Mouse (Mus musculus) frontal cortex, postnatal 14 days (tissue): ENCODE data around the gene Mxd4.

Experiments used
- DNase-seq, 2 experiments: peaks; one replicate each; pipeline ENCODE4 v3.0.0; 2022; ENCODE audit warnings: low spot score in 2 of 2

Gene Mxd4

DNA sequence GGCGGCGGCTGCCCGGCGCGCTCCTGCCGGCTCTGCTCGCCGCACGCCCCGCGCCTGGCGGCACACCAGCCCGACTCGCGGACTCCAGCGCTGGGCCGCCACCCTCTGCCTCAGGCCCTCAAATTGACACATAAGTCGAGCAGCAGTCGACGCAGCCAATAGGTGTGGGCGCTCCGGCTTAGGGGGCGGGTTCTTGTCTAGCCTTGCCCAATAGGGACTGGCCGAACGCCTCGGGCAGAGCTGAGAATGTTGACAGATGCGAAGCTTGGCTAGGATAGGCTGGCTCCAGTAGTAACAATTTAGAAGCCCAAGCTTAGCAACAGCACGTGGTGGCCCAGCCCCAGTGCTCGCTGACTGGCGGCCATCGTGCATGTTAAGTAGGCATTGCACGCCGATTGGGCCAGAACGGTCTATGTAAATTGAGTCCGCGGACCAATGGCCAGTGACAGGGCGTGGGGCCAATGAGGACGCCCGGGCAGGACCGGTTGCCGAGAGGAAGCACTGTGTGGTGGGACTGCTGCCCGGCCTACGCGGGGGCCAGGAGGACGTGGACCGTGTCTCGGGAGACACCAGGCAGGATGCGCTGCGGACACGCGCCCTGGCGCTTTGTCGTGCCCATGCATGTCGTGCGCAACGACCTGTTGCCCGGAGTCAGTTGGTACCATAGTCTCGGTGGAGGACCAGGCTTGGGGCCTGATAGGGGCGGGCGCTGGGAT is at the start of gene Mxd4:
TSS of gene Mxd4 (minus strand) at position 120 of the 716 bp plus-strand sequence.
- DNase-seq, result peak; percentile 99 to 100

DNA sequence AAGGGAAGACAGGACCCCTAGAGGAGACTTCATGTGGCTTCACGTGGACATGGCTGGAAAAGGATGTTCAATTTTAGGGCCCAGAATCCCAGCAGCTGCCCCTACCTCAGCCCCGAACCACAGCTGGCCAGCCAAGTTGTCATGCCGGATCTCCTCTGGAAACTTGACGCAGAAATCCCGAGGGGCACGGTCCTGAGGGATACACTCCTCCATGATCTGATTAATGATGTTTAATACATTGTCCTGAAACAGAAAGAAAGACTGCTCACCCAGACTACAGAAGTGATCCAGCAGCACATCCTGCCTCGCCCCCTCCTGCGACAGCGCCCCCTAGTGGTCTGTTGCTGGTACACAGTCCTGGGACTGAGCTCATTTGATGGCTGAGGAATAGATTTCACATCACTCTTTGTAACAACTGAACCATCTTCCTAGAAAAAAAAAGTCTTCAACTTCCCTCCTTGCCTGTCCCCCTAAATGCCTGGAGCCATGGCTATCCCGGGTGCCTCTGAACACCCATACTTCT is 48.4 kb upstream of the Mxd4 start:
- DNase-seq, result no peak

DNA sequence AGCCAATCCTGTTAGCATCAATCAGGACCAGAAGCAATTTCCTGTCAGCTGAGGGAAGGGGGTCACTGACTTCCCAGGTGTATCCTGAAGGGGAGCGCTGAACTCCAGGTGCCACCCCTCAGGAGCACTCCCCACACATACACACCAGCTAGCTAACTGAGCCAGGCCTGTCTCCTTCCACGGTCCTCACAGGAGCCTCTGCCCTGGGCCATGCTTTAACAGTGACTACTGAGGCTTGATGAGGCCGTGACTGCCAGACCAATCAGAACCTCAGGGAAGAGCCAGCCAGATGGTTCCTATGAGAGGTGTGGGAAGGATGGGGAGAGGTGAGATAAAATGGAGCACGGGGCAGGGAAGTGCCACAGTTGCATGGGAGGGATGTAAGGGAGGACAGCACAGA is 47.5 kb upstream of the Mxd4 start:
- no peak for DNase-seq

DNA sequence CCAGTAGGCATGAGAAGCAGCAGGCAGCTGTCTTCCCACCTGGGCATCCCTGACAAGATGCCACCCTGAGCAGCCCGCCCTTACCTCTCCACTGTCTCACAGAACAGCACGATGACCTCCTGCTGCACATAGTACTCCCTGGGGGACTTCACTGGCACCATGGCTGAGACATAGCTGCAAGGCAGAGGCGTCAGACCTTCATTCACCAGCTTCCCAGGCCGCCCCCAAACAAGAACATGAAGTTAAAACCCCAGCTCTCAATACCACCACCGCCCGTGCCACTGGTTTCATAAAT is 45.6 kb upstream of the Mxd4 start:
- DNase-seq, result no peak

DNA sequence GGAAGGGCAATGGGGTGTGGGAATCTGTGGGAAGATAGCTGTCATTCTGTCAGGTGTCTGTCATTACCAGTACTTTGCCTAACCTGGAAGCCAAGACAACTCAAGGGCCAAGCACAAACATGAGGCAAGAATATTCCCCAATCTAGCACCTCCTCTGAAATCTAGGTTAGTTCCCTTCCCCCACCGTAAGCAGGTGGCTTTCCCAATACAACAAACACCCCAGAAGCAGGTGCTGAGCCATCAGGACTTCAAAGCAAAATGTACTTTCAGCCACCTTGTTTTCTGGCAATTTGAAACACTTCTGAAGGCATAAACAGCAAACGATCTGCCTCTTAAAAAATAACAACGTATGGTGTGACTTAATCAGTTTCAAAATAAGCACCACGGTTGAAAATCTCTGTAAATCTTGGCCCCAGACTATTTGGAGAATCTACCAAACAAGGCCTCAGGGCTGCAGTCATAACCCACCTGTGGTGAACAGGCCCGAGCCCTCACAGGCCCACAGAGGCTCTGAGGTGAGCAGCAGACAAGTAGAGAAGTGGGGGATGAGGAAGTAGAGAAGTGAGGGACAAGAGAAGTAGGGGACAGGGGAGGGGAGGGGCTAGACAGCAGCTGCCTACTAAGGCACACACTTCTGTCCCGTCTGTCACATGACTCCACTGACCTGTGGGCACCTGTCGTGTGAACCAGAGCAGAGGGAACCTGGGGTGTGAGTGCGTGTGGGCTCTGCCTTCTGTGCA is 45.1 kb upstream of the Mxd4 start:
- no peak for DNase-seq

DNA sequence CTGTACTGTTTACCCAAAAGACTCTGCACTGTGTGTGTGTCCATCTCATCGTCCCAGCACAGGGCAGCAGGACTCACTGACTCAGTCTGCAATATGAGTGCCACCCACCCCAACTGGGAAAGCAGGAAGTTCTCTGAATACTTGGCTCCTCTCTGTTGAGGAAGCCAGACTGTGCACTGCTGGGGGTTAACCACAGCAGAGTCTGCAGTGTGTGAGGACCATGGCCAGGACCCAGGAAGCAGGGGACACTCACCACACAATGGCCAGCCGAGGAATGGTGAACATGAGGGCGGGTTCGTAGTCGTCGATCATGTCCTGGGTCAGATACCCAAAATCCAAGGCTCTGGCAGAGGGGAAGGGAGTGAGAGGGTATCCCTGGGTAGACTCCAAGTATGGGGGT is 44.4 kb upstream of the Mxd4 start:
- DNase-seq, result no peak

DNA sequence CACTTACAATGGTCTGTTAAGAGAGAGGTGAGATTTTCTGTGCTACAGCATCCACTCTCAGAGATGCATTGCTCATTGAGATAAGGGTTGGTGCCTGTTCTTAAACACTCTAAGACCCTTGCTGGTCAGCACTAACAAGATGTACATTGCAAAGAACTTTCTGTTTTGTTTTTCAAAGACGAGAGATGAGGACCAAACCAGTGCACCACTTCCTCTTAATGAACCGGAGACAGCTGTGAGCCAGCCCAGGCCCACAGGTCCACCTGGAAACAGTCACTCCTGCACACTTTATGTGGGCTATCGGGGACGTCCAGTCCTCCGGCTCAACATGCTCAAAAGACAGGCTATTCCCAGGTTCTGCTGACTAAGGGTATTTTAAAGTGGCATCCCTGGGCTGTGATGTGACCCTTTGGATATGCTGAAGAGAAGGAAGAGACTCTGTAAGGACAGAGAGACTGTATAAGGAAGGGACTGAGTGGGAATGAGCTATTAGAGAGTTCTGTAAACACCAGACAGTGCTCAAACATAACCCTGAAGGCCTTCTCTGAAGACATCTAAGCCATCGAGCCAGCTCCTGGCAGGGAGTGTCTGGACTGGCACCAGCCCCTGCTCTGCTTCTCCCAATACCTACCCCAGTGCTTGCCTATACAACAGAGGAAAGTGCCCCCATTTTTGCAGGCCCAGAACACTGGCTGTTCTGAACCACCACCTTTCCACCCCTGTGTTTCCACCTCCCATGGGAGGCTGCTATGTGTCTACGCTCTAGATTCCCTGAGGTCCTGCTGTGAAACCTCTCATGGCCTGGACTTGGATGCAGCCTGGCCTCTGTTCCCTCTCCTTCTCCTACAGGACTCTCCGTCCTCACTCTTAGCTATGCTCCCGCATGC is 43.3 kb upstream of the Mxd4 start:
- no peak for DNase-seq

DNA sequence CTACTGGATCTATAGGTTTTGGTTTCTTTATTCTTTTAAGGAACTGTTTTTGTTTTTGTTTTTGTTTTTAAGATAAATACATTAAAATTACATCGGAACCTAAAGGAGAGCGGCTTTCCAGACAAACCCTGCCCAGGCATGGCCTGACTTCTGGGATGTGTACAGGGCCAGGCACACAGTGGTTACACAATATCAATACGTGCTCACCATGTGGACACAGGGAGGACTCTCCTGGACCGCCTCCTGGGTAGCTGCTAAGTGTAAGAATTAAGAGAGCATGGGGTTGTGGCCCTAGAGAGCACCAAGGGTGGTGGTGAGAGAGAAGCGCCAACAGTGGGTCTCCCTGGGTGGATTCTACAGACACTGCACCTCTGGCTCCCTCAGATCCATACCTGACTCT is 42.0 kb upstream of the Mxd4 start:
- no peak for DNase-seq

DNA sequence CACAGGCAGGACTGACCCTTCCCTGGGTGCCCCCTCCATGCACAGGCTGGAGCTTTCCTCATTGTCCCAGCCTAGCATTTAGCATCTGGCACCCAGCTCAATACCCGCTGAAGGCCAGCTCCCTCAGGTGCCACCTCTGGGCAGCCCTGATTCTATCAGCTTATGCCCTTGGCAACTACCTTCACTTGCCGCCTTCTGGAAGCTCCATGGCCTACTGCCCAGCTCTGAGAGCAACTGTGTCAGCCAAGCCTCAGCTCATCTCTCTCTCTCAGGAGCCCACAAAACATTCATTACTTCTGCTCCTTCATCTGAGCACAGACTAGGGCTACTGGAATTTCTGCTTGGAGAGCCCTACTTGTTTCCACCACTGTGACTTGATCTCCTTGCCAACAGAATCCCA is 38.0 kb upstream of the Mxd4 start:
- no peak for DNase-seq

DNA sequence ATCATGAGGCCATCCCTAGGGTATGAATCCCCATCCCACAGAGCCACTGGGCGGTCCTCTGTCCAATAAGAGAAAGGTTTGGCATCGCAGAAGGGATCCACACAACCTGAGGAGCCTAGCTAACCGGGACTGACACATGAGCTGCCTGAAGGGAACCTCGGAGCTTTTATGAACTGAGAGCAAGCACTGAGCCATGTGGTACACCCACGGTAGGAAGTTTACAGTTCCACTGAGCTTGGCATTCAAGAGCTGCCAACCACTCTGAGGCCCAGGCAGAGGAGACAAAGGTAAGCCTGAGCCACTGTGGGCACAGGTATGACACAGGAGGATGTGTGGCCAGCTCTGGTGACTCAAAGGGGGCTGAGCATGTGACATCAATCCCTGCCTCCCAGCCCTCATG is 37.0 kb upstream of the Mxd4 start:
- no peak for DNase-seq

DNA sequence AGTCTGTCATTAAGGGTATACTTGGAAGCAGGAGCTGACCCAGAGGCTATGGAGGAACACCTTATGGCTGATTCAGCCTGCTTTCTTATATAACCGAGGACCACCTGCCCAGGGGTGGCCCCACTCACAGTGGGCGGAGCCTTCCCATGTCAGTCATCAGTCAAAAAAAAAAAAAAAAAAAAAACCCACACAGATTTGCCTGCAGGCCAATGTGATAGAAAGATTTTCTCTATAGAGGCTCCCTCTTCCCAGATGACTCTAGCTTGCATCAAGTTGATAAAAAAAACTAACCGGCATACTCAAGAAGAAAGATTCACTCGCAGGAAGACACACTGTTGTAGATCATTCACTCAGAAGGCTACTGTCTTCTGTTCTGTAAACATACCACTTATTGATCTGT is 32.5 kb upstream of the Mxd4 start:
- no peak for DNase-seq

DNA sequence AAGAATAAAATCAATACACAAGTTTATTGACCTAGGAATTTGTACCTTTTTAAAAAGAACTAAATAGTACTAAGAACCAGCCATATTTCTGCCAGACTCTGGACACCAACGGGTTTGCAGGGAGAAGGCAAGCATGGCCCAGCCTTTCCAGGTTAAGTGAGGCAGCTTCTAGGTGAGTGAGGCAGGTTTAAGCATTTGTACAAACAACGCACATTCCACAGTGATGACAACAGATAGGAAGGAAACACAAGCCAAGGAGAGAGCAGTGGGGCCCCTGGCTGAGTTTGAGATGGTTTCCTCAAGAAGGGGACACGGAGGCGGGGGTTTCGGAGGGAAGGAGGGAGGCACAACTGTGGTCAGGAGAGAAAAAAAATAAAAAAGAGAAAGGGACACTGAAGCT is 31.2 kb upstream of the Mxd4 start:
- no peak for DNase-seq

DNA sequence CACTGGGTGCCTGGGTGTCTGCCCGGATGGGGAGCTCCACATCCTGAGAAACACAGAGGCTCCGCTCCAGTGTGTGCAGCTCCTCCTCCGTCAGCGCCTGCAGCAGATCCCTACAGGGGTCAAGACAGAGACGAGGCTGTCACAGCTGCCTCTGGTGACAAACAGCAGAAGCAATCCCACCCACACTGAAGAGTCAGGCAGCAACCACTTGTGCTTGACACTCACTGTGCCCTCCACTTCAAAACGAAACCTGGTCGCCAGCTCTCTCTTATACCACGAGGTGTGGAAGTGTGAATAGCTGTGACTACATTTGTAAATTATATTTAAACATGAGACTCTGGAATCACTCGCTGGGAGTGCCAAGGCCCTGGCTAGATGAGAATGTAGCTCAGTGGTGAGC is 30.2 kb upstream of the Mxd4 start:
- no peak for DNase-seq

DNA sequence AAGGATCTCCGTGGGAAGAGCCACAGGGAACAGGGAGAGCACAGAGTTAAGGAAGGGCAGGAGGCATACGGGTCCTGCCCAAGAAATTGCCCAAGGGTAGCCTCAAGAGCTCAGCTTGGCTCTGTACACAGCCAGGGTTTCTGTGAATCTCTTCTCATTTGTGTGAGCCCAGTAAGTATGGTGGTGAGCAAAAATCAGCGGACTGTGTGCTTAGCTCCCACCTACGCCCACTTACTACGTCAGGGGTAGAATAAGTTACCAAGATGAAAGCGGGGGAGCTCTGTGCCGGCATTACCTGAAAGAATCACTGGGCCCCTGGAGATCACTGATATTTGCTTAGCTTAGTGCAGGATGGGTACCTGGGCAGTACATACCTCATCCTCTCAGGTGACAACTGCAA is 28.5 kb upstream of the Mxd4 start:
- no peak for DNase-seq

DNA sequence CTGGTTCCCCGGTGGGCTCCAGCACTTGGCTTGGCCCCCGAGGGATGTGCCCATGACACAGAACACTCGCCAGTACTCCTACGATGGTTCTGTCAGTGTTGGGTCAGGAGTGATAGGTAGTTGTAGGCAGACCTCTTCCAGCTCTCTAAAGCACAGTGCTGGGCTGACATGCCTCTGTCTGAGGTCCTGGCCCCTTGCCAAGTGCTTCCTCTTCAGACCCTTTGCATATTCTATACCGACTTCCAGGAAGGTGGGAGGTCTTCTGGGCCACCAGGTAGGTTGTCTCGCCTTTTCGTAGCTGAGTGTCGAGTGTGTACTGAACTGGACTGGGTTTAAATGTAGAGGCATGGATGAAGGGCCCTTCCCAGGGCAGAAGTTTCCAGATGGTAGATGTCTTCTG is 26.1 kb upstream of the Mxd4 start:
- DNase-seq, result no peak

DNA sequence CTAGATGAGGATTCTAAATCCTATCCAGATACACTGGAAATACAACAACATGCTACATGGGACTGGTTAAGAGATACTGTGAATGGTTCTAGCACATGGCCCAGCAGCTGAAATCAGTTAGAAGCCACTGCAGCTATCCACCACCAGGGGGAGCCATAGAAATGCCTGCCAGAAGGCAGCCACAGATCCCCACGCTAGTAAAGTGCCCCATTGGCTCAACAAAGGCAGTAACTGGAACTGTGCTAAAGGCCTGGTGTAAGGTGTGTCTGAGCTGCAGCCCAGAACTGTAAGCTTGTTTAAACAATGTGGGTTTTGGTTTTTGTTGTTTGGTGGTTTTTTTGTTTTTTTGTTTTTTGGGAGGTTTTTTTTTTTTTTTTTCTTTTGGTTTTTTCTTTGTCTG is 22.8 kb upstream of the Mxd4 start:
- DNase-seq, result peak in 1 of 2 experiments; percentile 58

DNA sequence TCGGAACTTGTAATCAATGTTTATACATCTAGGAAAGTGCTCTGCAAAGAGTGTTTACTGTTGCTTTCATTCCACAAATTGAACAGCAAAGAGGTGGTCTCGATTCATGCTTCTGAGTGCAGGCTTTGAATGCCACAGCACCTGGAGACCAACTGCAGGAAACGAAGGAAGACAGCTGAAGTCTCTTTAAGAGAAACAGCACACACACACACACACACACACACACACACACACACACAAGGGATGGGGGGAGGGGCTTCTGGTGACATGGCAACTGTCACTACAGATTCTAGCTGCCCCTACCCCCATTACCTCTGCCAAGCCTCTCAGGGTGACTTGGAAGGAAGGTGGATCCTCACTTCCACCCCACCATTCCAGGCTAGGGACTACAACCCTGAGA is 20.0 kb upstream of the Mxd4 start:
- DNase-seq, result no peak

DNA sequence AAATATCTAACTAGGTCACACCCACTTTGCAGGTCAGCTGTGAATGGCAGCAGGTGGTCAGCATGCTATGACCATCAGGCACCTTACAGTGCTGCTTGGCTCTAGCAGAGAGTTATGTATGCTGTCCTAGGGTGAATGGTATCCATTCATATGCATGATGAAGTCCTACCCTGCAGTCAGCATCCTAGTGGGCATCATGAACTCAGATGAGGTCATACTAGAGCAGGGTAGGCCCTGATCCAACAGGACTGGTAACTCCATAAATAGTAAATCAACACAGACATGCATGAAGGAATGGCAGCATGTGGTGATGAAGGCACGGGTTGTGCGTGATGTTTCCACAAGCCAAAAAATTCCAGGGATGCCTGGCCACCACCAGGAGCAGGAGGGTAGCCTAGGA is 18.3 kb upstream of the Mxd4 start:
- no peak for DNase-seq

DNA sequence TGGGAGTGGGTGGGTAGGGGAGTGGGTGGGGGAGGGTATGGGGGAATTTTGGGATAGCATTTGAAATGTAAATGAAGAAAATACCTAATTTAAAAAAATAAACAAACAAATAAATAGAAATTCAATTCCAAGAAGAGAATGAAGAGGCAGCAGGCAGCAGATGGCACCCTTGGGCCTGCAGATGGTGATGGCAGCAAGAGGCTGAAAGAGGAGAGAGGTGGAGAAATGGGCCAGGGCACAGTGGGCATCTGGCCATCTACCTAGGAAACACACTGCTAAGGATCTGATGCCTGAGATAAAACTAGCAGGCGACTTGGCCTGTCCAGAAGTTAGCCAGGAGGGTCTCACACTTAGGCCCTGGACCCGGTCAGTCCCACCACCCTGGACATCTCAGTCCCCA is 17.4 kb upstream of the Mxd4 start:
- DNase-seq, result no peak

DNA sequence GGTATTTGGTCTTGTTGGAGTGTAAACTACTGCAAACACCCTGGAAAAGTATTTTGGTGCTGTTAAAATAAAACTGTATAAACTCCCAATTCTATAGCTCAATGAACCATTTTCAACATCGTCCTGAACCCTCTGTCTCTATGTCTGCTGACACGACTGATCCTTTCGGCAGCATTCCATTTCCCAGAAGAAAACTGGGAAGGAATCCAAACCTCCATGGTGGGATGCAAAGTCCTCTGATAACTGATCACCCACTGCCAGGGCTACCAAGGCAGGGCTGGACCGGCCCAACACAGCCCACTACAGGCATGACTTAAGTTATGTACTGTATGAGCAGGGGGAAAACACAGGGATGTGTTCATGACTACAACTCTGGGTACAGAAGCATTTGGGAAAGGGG is 14.5 kb upstream of the Mxd4 start:
- no peak for DNase-seq

DNA sequence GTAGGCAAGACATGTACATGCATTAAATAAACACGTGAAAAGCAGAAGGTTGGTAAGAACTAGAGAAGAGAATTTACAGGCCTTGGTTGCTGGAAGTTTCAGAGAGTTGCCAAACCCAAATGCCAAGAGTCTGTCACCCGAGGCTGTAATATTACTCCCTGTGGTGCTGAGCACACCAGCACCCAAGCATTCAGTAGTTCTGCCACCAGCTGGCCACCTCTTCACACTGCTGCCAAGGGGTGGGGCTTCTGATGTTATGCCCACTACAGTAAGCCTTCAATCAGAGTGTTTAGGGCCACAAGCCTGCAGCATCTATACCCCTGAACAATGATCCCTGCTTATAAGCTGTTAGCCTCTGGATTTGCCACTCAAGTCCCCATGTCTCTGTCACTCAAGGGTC is 13.9 kb upstream of the Mxd4 start:
- DNase-seq, result no peak

DNA sequence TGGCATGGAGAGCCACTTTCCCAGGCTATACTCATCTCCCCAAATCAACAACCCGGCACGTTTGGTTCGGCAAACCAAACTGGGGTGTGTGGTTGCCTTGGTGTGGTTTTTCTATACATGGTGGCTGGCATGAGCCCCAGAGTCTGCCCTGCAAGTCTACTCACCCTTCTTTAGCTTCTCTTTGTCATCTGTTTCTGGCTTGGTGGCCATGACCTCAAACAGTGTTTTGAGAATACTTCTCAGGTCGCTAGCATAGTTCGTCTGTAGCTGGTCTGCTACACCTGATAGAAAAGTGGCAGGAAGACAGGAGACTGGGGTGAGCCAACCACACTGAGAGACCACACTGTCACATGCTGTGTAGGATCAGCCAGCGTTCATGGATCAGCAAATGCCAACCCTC is 11.1 kb upstream of the Mxd4 start:
- no peak for DNase-seq

DNA sequence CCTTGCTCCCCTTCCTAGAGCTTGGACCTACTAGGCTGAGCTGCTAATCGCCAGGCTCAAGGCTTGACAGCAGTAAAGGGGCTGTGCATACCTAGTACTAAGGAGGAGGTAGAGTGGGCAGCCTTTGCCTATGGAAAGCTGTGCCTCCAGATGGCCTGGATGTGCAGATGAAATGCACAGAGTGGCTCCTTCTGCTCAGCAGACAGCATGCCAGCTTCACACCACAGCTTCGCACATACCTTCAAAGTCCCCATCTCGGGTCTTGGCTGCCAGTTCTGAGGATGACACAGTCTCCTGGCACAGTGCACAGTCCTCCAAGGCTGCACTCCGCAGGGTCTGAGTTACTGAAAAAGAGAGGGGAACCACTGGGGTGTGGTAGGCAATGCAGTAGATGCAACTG is 9.7 kb upstream of the Mxd4 start:
- peak; percentile 48 to 66 for DNase-seq
